Mouse (Mus musculus) megakaryocyte, adult 5-6 weeks (primary cell): ENCODE results near the gene Shisa8. TPM values are rescaled to one million over a fixed set of nuclear protein-coding genes. Genes with fewer than 3 reads are reported as not detected.

ENCODE experiments used
- ATAC-seq: 2 replicates; pipeline ENCODE4 v1.8.0; 2016; ENCODE audit warnings: mild to moderate bottlenecking, inconsistent platforms; ENCODE audit not compliant: poor library complexity, severe bottlenecking
- total RNA-seq, 2 experiments: library from RNA; stranded (forward) in 1 of 2; stranded (reverse) in 1 of 2; fragments of 153-499, 151-499 nt in 1 of 2; fragments of 221-1000, 200-1000 nt in 1 of 2; gene quantifications; 2 replicates each; pipeline versions ENCODE4 v1.2.3 to v1.2.4; 2015 to 2017

Gene Shisa8
- total RNA-seq, 2 experiments from 2014 or later, result not detected

DNA sequence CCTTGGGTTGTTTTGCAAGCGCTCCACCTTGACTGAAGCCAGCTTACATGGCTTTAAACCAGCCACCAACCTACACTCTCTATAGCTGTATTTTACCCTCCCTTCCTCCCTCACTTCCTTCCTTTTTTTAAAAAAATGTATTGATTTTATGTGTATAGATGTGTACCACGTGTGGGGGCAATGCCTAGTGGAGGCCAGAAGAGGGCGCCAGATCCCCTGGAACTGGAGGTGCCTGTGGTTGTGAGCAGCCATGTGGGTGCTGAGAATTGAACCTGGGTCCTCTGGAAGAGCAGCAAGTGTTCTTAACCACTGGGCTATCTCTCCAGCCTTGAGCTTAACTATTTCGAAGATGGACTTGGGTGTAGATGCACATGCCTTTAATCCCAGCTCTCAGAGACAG lies 30.3 kb downstream of the Shisa8 start:
- ATAC-seq, result no peak

DNA sequence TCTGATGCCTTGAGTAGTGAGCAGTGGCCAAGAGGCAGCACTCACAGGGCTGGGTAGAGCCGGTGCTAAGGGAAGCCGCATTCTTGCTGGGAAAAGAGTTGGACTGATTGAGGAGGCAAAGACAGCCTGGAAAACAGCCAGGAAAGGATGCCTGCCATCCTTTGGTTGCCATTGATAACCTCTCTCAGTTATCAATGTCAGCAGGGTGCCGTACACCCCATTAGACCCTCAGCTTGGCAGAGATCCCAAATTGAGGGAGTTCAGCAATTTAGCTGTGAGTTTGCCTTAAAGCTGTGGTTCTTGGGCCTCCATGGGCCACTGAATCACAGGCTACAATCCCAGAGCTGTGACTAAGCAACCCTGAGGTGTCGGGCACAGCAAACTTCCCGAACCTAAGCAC lies 31.5 kb downstream of the Shisa8 start:
- ATAC-seq, result no peak

GRCm38 (mm10) chr15:82177743-82178290 lies 34.8 kb downstream of the Shisa8 start:
- ATAC-seq, result no peak

GRCm38 (mm10) chr15:82175091-82175490 lies 37.5 kb downstream of the Shisa8 start:
- ATAC-seq, result no peak

DNA sequence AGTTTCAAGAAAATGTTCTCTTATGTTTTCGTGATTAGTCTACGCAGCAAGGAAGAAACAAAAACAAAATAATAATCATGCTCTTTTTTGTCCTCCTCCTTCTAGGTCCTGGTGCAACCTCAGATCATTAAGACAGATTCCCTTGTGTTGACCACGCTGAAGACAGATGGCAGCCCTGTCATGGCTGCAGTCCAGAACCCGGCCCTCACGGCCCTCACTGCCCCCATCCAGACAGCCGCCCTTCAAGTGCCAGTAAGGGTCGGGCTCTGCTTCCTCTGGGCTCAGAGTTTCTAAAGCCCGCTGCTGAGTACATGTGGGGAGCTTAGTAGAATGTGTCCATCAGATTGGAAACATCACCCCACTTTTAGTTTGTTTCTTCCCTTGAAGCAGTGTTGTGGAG lies 40.0 kb downstream of the Shisa8 start:
- no peak for ATAC-seq

DNA sequence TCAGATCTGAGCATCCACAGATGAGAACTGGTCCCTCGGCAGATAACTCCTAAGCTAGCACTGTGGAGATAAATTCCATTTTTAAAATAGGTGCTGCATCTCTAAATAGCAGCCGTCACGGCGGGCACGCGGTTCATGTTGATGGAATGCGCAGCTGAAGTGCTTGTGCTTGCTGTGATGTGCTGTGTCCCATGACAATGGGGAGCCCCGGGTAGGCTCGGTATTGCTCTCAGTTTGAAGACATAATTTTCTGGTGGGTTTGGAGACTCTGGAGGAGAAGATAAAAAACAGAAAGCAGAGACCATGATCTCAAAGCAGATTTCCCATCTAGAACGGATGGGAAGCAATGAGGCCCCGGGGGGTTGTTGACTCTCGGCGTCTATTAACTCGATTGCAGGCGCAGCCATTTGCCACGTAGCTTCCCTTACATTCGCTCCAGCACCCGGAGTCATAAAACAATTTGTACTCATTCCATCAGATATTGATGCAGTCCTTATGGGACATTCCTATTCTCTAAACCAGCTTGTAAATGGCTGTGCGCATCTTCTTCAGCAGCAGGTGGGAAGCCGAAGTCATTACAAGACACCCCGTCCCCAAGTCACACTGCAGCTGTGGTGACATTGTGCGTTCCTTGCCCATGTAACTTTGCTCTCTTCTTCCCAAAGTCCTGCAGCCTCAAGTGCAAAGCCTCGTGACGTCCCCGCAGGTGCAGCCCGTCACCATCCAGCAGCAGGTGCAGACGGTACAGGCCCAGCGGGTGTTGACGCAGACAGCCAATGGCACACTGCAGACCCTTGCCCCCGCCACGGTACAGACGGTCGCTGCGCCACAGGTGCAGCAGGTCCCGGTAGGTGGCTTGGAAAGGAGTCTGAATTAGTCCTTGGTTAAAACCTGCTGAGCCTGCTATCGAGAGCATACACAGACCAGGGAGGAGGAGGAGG lies 41.9 kb downstream of the Shisa8 start:
- no peak for ATAC-seq

DNA sequence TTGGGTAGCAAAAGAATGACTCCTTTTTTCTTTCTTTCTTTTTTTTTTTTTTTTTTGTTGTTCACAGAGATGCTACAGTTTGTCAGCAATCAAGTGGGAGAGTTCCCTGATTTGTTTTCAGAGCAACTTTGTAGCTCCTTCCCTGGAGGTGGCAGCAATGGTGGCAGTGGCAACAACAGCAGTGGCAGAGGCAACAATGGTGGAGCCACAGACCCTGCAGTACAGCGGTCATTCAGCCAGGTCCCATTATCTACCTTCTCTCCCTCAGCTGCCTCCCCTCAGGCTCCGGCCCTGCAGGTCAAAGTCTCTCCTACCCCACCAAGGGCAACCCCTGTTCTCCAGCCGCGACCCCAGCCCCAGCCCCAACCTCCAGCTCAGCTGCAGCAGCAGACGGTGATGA lies 42.9 kb downstream of the Shisa8 start:
- ATAC-seq, result no peak

DNA sequence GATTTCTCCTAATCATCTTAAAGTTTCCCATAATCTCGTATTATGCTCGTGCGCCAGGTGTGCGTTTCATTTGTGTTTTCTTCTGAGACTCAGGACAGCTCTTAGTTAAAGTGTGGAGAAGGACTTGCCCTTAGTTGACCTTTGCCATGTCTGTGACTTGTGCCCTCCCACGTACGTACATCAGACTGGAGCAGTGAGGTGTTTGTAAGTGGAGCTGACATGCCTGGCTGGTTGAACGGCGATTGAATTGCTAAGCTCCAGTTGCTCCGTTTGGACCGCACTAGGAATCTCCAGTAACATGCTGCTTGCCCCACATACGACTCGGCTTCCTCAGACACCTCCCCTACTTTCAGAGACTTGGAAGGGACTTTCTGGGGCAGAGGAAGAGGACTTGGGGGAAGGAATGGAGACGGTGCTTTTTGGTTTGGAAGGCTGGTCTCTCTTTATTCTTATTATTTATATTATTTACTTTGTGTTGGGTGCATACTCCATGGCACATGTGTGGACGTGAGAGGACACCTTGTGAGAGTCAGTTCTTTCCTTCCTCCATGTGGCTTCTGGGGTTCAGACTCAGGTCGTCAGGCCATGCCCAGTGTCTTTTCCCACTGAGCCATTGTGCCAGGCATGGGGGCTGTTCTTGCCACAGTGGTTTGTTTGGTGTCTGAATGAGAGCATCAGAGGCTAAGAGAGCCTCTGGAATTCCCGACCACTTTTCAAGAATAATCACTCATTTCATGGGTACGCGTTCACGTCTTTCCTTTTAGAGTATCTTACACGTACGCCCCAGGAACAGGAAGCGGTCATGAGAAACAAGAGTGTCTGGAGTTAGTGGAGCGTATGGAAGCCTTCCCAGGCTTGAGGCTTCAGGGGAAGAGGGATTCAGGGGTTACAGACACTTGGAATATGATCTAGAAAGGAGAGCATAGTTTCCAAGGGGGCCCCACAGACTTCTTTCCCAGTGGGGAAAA lies 45.1 kb downstream of the Shisa8 start:
- no peak for ATAC-seq

- ATAC-seq, result peak; percentile 79
These were observed 46.1 kb downstream of the Shisa8 start for GRCm38 (mm10) chr15:82166240-82167100.

DNA sequence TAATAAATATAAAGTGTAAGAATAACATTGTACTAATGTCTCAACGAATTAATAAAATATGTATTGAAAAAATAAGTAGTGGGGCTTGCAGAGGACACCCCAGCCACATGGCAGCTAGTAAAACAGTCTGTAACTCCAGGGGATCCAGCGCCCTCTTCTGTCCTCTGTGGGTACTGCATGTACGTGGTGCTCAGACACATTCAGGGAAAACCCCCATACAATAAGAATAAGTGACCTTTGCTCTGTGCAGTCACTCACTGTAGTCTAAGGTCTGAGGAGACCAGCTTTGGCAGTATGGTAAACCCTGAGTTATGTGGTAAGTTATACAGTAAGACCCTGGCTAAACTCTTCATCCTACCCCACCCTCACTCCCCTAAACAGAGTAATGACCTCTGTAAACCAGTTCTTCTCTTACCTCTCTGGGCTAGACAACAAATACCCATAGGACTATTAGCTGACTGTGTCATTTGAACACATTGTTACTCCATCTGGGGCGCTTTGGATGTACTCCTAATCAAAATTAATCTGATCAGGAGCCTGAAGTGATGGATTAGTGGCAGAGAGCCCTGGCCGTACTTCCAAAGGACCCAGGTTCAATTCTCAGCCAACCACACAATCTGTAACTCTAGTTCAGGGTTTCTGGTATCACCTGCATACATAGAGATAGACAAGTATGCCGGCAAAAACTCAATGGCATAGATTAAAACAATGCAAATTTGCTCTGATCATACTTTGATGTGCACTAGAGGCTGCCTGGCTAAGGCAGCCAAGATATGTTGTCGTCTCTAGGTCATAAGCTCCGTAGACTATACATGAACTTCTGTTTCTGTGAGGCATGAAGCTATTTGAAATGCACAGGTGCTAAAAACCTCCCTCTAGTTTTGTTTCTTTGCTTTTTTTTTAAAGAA lies 47.0 kb downstream of the Shisa8 start:
- peak; percentile 75 for ATAC-seq

DNA sequence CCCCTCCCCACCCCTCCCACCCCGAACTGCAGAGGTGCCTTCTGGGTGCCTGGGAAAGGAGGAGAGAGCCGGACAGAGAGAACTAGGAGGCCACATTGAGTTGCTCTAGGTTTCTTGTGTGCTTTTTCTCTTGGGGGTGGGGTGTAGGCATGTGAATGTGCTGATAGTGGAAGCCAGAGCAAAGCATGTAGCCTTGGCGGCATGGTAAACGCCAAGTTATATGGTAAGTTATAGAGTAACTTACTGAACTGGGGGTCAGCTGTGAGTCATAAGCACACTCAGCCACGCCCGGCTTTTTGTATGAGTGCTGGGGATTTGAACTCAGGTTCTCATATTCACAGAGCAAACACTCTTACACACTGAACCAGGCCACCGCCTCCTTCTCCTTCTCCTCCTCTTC lies 48.1 kb downstream of the Shisa8 start:
- ATAC-seq, result no peak

DNA sequence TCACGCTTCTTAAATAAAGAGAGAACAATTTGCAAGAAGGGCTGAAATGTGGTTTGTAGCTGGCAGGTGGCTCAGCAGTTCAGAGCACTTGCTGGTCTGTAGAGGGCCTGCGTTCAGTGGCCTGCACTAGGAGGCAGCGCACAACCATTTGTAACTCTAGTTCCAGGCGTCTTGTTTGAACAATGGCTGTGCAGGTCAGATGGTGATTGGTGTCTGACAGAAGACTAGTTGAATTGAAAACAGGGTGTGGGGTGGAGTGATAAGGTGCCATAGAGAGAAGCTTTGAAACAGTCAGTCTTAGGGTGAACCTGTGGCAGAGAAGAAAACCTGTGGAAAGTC lies 48.6 kb downstream of the Shisa8 start:
- no peak for ATAC-seq

- peak; percentile 39 for ATAC-seq
These were observed 49.1 kb downstream of the Shisa8 start for GRCm38 (mm10) chr15:82163356-82164060.

- no peak for ATAC-seq
These were observed 50.5 kb downstream of the Shisa8 start for GRCm38 (mm10) chr15:82161965-82162600.

- no peak for ATAC-seq
These were observed 51.6 kb downstream of the Shisa8 start for GRCm38 (mm10) chr15:82160731-82161640.

DNA sequence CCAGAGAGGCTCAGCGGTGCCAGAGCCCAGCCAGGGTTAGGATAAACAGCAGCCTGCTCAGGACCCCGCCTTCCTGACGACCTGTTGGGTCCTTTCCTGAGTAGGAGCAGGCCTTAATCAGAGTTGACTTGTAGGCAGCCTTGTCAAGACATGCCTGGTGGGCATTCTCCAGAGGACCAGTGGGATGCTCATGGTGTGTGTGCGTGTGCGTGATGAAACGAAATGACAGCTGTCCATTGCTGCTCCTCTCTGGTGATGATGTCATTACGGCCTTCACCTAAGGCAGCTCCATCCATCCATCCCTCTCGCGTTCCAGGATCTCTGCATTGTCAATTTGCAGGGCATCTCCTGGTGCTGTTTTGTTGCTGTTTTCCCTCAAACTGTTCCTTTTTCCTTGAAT lies 53.1 kb downstream of the Shisa8 start:
- no peak for ATAC-seq
